Mouse (Mus musculus) urinary bladder, adult 2 months (tissue): Measurements from ENCODE around the gene Ift20. TPM values are rescaled to one million over a fixed set of nuclear protein-coding genes. Genes with fewer than 3 reads are reported as not detected.
"Not testable (repeated sequence)": the region's sequence is repeated elsewhere in the genome, so short reads cannot be mapped to it uniquely, and the experiment has no call there.

Experiments used
- DNase-seq: peaks from one replicate; pipeline ENCODE4 v3.0.0; 2022; ENCODE audit warnings: low spot score
- polyA plus RNA-seq: library from polyadenylated mRNA; depleted of rRNA; stranded (reverse); fragments of >200 nt; gene quantifications from 2 replicates; pipeline ENCODE4 v1.2.3, GENCODE M21; 2012; rRNA removed

Gene Ift20
- polyA plus RNA-seq, 1 experiment, result 93.1 TPM

- no peak for DNase-seq
Measured at GRCm38 (mm10) chr11:78566775-78567174, 30.6 kb downstream of the Ift20 start.

DNA sequence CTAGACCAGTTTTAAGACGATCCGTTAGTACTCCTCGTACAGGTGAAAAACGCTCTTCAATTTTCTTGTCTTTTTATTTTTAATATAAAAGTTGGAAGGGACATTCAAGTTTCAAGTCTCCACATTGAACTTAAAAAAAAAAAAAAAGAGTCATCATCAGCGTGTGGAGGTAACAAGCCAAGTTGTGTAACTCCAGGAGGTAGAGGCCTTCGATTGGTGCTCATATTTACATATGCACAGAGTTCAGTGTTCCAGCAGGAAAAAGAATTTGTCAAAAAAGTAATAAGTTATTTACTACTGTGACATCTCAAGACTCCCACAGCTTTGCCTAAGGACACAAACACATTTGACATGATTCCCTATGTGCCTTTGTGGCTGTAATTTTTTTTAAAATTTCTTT is 31.5 kb downstream of the Ift20 start:
- DNase-seq, result no peak

- DNase-seq, result no peak
Measured at GRCm38 (mm10) chr11:78568827-78569226, 32.7 kb downstream of the Ift20 start.

- no peak for DNase-seq
Measured at GRCm38 (mm10) chr11:78569806-78570205, 33.6 kb downstream of the Ift20 start.

- DNase-seq, result no peak
Measured at GRCm38 (mm10) chr11:78571441-78571840, 35.3 kb downstream of the Ift20 start.

DNA sequence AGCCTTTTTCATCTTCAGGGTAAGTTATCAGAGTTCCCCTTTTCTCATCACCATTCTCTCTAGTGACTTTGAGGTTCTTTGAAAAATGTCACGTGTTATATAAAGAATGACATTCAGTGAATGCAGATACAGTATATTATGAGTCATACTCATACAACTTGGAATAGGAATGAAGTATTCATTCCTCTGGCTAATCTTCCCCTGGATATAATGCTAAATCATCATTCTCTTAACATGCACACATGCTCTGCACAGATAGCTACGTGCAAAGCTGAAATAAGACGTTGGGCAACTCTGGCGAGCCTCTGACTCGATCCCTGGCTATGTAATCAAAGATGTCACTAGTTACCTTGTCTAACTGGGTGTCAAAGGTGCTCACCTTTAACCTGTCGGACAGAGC is 35.7 kb downstream of the Ift20 start:
- DNase-seq, result no peak

- not testable (repeated sequence) for DNase-seq
Measured at GRCm38 (mm10) chr11:78574031-78574430, 37.9 kb downstream of the Ift20 start.

DNA sequence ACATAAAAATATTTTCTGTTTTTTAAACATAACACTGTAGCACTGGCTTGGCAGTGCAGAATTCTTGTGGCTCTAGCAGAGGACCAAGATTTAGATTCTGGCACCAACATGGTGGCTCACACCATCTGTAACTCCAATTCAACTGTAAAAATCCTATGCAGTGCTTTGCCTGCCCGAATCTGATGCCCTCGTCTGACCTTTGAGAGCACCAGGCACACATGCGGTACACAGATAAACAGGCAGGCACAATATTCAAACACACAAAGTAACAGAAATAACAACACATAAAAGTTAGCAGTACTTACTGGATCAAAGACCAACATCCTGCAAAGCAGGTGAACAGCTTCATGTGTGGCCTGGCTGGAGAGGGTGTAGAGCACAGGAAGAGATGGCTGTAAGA is 38.4 kb downstream of the Ift20 start:
- DNase-seq, result no peak

- no peak for DNase-seq
Measured at GRCm38 (mm10) chr11:78574975-78575374, 38.8 kb downstream of the Ift20 start.

GRCm38 (mm10) chr11:78582848-78583247 is 46.7 kb downstream of the Ift20 start:
- DNase-seq, result no peak

DNA sequence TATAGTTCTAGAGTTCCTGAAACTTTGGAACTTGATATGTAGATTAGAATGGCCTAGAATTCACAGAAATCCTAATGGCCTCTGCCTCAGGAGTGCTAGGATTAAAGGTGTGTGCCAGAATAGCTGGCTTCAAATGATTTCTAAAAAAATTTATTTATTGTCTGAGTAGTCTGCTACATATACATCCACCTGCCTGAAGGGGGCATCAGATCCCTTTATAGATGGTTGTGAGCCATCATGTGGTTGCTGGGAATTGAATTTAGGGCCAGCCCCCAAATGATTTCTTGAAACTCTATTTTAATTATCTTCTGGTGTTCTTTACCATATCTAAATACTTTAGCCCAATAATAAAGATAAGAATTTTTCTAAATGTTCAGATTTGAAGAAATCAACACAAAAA is 49.9 kb downstream of the Ift20 start:
- DNase-seq, result no peak

GRCm38 (mm10) chr11:78587677-78588076 is 51.5 kb downstream of the Ift20 start:
- not testable (repeated sequence) for DNase-seq

Other genes with a start within 250 kb of the Ift20 start
- 0.28 and 0.55 TPM in 2 replicates for gene BC030499, start 245.5 kb upstream of the Ift20 start, polyA plus RNA-seq
- gene Spag5, start 234.8 kb upstream of the Ift20 start, polyA plus RNA-seq, result 1.4 and 1.7 TPM in 2 replicates
- gene Aldoc, start 213.4 kb upstream of the Ift20 start, polyA plus RNA-seq, result 3.3 and 4.1 TPM in 2 replicates
- gene Pigs, start 207.9 kb upstream of the Ift20 start, polyA plus RNA-seq, result 44.2 and 44.9 TPM in 2 replicates
- gene Unc119, start 192.9 kb upstream of the Ift20 start, polyA plus RNA-seq, result 91.5 and 94.3 TPM in 2 replicates
- gene Foxn1, start 149.8 kb upstream of the Ift20 start, polyA plus RNA-seq, result 0.08 and 0.15 TPM in 2 replicates
- 0.04 and 0.07 TPM in 2 replicates for gene Slc13a2, start 114.1 kb upstream of the Ift20 start, polyA plus RNA-seq
- gene Slc46a1, start 70.7 kb upstream of the Ift20 start, polyA plus RNA-seq, result 24.3 and 26.3 TPM in 2 replicates
- gene Sarm1, start 38.6 kb upstream of the Ift20 start, polyA plus RNA-seq, result 0.54 and 0.81 TPM in 2 replicates
- gene Vtn, start 37.3 kb upstream of the Ift20 start, polyA plus RNA-seq, result 3.6 and 4.4 TPM in 2 replicates
- not detected in 2 replicates for gene Sebox, start 32.9 kb upstream of the Ift20 start, polyA plus RNA-seq
- gene Tmem199, start 24.2 kb upstream of the Ift20 start, polyA plus RNA-seq, result 28.8 and 41.2 TPM in 2 replicates
- gene Poldip2, start 24.2 kb upstream of the Ift20 start, polyA plus RNA-seq, result 52.5 and 54.7 TPM in 2 replicates
- gene Tnfaip1, start within 50 bp of the Ift20 start, polyA plus RNA-seq, result 37.1 and 39.9 TPM in 2 replicates
- gene Tmem97, start 14.4 kb downstream of the Ift20 start, polyA plus RNA-seq, result 8.7 and 10.7 TPM in 2 replicates
- gene Nlk, start 161.0 kb downstream of the Ift20 start, polyA plus RNA-seq, result 18.7 and 21.0 TPM in 2 replicates
- 35.4 and 41.7 TPM in 2 replicates for gene Ccnq, start 215.4 kb downstream of the Ift20 start, polyA plus RNA-seq